Mouse (Mus musculus) cortical plate, adult 2 months (tissue): ENCODE results near the gene Bach2.

ENCODE experiments used
- CTCF ChIP-seq: fragments of 200-500 bp; IDR thresholded peaks from 2 replicates; pipeline ENCODE4 v1.5.1; 2011; ENCODE audit warnings: mild to moderate bottlenecking, control low read depth, low read length; ENCODE audit not compliant: insufficient read depth; ENCODE audit errors: extremely low read depth
- POLR2A ChIP-seq: fragments of 200-500 bp; IDR thresholded peaks from 2 replicates; pipeline ENCODE4 v1.6.1; 2011; ENCODE audit warnings: mild to moderate bottlenecking, low read length, control low read depth; ENCODE audit not compliant: insufficient read depth; ENCODE audit errors: extremely low read depth

- no peak for TF ChIP-seq POLR2A
- TF ChIP-seq CTCF: no peak
These were observed 134.9 kb downstream of the Bach2 start for GRCm38 (mm10) chr4:32373527-32373926.
